Mouse (Mus musculus): Measurements from ENCODE around the gene Wdr91. TPM values are rescaled to one million over a fixed set of nuclear protein-coding genes. Genes with fewer than 3 reads are reported as not detected.

Wdr91 gene
- total RNA-seq, 2 experiments from 2014 or later, result 5.8 to 22.7 TPM

DNA sequence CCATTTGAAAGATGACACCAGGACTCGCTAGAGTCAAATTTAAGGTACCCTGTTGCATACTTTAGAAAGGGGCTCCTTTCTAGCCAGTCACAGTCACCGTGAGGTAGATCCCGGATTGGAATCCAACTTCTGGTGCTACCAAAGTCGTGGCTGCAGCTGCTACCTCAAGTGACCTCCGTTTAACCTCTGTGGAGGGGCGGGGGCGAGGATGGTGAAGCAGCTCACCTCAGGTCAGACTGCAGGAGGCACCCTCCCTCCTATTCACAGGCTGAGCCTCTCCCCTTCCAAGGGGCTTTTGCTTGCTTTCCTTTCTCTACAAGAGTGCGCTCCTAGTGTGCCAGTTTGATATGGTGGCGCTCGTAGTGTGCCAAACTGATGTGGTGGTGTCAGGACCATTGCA, 9.3 kb upstream of the Wdr91 start, which contains the start of gene Stra8:
TSS of gene Stra8 (plus strand) at position 208 of the 400 bp plus-strand sequence.
- ATAC-seq (replicated peaks; ENCODE audit: poor library complexity), result no peak

DNA sequence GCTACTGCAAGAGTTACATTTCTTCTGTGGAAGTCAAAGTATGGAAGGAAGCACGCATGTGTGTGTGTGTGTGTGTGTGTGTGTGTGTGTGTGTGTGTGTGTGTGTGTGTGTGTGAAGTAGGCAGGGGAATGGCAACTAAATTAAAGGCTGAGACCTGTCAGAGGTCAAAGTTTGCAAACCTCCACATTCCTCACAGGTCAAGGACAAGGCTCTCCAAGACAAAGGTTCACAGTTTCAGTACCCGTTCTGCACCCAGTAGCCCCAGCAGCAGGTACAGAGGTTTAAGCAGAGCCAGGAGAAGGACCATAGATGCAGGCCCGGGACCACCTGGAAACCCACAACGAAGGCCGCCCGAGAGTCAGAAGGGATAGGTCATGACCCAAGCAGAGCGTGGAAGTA, 8.5 kb upstream of the Wdr91 start:
- no peak for ATAC-seq (replicated peaks; ENCODE audit: poor library complexity)

DNA sequence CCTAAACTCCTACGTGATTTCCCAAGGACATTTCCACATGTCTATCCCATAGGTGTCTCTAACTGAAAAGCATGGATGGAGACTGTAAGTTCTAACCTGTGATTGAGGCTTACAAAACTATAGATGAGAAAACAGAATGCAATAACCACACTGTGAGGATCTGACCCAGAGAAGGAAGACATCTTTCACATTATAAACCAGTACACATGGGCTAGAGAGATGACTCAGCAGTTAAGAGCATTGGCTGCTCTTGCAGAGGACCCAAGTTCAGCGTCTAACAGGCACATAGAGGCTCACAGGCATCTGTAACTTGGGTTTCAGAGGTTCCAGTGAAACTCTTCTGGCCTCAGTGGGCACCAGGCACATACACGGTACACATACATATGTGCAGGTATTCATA, 3.8 kb upstream of the Wdr91 start:
- ATAC-seq (replicated peaks; ENCODE audit: poor library complexity), result no peak

DNA sequence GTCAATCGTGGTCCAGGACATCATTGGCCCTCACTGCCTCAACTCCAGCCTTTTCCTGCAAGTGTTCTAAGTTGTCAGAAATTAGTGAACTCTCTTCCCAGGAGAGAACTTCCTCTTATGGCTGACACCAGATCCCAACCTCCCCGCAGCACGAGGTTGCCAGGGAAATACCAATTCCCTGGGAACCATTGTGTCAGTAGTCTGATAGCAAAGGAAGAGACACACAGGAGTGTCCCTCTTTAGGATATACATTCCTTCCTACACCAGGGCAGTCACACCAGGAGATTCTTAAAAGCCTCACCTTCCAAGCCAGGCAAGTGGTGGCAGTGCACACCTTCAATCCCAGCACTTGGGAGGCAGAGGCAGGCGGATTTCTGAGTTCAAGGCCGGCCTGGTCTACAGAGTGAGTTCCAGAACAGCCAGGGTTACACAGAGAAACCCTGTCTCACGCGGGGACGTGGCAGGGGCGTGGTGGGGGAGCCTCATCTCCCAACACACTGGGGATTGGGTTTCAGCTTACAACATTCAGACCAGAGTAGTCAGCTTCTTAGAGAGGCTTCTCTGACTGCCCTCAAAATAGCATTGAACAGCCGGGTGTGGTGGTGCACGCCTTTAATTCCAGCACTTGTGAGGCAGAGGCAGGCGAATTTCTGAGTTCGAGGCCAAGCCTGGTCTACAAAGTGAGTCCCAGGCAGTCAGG, 2.8 kb upstream of the Wdr91 start:
- ATAC-seq (replicated peaks; ENCODE audit: poor library complexity), result no peak

DNA sequence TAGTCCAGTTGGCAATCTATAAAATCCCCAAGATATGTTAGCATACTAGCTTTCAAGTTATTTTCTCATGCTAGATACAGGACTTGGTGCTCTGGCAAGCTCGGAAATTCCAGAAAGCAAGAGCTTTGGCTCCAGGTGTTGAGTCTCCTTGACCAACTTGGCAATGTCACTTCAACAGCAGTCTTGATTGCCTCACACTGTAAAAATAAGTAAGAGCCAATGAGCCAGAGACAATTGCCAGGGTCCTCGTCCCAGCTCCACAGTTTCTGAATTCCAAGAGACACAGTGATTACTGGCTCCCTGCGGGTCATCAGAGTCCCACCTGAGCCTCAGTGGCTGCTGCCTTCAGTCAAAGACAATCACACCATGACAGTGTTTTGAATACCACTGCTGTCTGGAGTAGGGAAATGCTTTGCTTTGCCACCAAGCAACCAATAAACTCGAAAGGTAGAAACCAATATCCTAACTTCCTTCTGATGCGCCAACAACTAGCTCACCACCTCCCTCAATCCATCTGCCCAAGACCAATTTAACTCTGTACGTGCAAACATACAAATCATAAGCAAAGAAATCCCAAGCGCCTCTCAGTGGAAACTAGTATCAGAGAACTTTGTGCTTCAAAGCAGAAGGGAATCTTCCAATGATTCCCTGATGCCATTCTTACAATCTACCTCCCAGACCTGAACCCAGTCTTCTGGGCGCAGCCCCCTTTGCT, 888 bp downstream of the Wdr91 start:
- no peak for ATAC-seq (replicated peaks; ENCODE audit: poor library complexity)

DNA sequence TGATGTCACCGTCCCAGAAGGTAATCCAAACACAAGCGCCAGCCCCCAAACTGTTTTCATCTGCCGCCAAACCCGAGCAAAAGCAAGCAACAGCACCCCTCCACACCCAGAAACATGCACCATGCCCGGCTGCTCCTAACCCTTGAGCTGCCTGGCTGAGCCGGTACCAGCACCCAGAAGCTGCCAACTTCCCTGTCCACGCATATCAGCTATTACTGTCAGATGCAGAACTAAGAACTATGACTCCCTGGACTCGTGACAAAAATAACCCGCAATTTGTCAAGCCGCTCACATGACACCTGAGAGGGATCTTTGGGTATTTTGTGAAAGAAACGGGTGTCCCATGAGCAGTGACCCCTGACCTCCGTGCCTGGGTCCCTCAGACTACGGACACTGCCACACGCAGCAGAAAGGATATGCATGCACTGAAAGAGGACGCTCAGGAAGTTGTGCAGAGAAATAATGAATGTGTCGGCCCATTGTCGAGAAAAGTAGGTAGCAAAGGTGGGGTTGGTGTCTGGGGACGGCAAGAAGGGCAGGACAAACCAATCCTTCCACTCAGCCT, 2.9 kb downstream of the Wdr91 start:
- ATAC-seq (replicated peaks; ENCODE audit: poor library complexity), result no peak

DNA sequence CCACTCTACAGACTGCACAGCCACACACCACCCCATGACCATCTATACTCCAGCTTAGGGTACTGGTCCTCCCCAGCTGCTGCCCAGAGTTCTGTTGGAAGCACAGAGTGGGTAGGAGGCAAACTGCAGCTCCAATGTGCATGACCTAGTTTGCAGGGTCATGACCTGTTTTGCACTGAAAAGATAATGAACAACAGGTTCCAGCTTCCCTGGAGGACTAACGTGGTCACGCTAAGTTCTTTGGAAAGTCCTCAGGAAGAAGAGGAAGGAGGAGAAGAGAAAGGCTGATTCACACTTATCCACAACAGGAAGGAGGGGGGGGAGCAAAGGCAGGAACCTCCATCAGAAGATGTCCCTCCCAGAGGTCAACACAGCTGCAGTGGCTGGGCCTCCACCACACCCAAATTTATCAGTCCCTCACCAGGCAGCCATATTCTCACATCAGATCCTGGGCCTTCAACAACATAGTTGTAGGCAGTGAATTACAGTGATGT, 3.5 kb downstream of the Wdr91 start:
- ATAC-seq (replicated peaks; ENCODE audit: poor library complexity), result peak; percentile 38

DNA sequence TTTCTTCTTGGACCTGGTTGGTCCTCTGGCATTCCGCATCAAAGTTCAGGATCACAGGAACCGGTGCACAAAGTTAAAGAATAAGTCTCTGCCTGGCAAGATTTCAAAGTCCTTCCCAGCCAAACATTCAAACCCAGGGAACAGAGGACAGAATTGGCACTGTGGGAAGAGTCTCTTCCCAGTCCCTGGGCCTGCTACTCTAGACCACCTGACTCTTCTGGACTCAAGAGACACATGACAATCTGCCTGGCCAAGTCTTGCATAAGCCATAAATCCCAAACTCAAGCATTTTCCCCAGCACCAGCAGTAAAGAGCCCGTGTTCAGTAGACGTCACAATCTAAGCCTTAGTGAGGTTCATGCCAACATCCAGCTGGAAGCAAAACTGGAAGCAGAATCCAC, 4.0 kb downstream of the Wdr91 start:
- no peak for ATAC-seq (replicated peaks; ENCODE audit: poor library complexity)

DNA sequence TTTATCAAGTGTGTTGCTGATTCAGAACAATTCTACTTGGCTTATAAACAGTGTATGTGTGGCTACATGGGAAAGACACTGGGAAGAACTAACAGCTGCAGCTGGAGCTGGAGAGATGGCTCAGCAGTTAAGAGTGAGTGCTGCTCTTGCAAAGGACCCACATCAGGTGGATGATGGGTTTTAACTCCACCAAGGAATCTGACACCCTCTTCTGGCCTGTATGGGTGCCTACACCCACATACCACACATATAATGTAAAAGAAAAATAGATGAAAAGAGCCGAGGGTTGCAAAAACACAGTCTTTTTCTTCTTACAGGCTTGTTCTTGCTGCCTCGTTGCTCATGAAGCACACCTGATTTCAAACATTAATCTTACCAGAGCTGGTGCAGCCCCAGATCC, 4.6 kb downstream of the Wdr91 start:
- no peak for ATAC-seq (replicated peaks; ENCODE audit: poor library complexity)

DNA sequence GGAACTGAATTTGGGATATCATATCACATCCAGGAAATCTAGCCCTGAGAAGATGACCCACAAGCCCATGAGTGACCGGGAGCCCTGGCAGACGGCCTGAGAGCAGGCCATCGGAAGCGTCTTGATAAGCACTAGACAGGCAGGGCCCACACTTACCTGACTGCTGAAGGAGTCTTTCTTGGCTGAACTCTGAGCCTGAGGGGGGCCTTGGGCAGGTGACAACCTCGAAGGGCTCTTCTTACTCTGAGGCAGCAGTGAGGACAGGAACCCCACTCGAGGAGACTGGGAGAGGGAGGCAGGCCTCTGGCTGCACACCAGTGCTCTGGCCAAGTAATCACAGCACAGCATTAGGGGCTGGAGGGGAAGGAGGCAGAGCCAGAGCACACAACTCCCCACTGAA, 6.3 kb downstream of the Wdr91 start:
- no peak for ATAC-seq (replicated peaks; ENCODE audit: poor library complexity)

DNA sequence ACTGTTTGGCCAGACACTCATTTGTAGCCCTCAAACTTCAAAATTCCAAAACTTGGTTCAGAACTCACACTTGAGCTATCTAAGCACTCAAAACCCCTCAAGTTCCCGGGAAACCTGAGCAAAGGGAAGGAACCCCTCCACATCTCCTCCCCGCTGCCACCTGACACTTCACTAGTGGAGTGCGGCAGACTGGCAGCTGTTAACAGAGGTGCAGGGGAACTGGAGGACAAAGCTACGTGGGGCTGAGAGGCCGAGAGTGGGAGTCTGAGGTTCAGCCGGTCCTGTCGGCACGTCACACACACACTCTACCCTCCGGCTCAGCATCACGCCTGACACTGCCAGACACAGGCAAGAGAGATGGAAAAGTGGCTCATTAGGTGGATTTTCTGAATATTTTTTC, 6.8 kb downstream of the Wdr91 start:
- no peak for ATAC-seq (replicated peaks; ENCODE audit: poor library complexity)

DNA sequence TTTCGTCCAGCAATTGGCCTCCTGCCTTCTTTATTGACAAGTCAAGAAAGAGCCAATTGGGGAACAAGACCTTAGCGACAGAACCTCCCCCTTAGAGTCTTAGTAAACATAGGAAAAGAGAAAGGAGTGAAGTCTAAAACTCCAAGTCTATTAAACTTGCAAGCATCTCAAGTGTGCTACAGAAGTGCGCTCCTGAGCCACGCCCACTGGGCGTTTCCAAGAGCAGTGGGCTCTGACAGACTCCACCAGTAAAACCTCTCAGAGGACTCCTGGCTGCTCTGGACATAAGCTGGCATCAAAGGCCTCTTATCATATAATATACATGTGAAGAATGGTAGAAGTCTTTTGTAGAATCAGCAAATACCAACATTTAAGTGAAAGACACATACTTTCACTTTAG, 7.2 kb downstream of the Wdr91 start:
- no peak for ATAC-seq (replicated peaks; ENCODE audit: poor library complexity)

DNA sequence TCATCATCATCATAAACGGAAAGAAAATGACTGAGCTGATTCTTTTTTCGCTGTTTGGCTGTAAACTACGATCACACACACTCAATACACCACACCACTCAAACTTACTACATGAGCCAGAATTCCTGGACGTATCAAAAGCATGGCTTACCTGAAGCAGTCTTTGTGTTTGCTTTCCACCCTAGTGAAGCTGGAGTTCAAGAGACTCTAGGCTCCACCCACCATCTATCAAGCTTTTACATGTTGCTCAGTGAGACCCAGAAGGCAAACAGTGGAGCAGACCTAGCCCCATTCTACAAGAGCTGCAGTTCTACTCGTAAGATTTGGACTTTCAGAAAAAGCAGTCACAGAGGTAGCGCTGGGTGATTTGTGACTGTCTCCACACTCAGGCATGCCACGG, 8.1 kb downstream of the Wdr91 start:
- ATAC-seq (replicated peaks; ENCODE audit: poor library complexity), result no peak

DNA sequence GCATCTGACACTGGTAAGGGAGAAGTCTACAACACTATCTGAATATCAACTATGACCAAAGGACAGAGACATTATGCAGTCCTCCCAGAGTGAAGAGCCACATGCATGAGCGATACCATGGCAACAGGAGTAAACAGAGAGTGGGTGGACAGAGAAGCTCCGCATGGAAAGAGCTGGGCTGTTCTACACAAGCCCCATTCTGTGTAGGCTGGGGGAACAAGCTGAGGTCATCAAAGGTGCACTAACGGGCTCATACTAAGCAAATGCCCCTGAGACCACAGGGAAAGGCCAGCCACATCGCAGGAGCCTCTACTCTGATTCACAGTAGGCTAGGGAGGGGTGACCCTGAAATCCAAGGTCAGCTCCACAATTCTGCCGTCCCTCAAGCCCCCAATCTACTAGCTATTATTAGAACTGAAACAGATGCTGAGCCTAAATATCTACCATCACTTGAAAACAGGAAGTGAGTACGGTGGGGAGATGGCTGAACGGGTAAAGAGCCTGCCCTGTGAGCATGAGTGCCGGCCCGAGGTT, 8.7 kb downstream of the Wdr91 start:
- peak; percentile 24 for ATAC-seq (replicated peaks; ENCODE audit: poor library complexity)

DNA sequence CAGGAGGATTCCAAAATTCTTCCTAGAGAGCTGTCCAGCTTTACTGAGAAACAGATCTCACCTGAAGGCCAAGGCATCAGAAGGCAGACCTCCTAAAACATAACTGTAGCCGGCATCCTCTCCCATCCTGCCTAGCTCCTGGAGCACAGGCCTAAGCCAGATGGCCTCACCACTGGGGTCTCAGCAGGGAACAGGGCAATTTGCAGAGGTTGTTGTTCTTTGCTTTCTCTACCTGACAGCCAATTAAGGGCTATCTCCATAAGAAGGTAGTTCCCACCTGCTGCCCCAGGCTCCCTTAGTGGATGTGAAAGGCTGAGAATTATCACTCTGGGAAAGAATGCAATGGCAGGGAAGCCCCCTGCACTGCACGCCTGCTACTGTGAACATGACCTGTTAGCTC, 9.7 kb downstream of the Wdr91 start:
- no peak for ATAC-seq (replicated peaks; ENCODE audit: poor library complexity)

DNA sequence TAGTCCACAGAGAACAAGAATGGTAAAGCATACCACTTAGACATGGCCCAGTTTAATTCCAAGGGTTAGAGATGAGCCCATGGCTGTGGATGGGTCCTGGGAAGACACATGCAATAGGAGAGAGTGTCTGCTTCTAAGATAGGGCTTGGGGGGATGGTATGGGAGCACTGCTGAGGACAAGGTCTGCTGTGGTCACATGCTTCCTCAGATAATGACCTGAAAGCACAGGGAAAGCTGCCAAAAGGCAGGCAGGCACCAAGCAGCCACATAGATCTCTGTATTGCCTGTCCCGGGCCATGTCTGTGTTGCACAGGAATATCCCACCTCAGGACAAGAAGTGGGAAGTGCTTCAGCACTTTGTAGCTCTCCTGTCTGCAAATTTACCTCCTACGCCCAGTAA, 11.5 kb downstream of the Wdr91 start:
- peak; percentile 82 for ATAC-seq (replicated peaks; ENCODE audit: poor library complexity)

DNA sequence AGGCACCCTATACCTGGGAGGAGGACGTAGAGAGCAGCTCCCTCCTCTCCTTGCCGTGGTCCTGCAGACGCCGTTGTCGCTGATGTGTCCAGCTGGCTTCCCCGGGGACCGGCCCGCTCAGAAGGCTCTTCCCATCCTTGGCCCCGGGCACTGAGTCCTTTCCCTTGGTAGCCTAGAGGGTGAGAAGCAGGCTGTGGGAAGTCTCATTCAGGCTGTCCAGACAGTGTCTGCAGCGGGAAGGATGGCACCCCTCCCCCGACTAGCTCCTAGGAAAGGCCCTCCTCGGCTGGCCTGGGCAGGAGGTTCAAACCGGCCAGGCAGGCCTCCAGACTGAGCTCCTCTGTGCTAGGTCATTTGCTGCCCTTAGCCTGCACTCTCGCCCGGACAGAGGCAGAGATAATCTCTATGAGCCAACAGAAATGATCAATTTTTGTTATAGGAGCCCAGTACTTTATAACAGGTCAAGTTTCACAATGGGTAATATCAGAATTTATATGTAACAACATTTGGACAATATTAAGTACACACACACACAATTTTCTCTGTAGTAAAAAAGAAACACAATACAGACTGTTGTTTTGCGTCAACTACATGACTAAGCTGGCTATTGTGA, 14.4 kb downstream of the Wdr91 start:
- ATAC-seq (replicated peaks; ENCODE audit: poor library complexity), result no peak

DNA sequence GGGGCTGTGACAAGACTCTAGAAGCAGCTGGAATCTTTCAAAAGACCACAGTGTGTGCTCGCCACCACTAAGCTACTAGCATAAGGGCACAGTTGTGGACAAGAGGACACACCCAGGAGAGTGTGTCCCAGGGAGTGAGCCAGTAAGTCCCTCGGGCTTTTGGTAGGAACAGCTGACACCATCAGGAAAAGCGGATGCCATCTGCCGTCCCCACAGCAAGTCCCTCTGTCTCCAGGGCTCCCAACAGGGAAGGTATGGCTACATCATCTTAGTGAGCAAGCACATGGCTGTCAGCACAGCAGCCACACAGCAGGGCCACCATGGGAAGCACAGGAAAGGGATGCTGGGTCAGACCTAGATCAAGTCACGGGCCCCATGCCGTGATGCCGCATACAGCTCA, 15.1 kb downstream of the Wdr91 start:
- no peak for ATAC-seq (replicated peaks; ENCODE audit: poor library complexity)

DNA sequence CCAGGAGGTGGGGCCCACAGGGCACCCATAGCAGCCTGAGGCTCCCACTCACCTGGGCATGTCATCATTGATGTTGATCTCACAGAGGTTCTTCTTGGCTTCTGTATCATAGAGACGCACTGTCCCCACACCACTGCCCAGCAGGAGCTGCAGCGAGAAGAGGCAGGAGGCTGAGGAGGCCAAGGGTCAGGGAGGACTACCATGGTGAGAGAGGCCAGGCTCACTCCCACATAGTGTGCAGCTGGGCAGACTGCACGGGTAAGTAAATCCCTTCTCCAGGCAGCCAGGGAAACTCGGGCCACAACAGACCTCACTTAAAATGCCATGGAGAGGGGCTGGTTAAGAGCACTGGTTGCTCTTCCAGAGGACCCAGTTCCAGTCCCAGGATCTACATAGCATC, 21.5 kb downstream of the Wdr91 start:
- ATAC-seq (replicated peaks; ENCODE audit: poor library complexity), result no peak

DNA sequence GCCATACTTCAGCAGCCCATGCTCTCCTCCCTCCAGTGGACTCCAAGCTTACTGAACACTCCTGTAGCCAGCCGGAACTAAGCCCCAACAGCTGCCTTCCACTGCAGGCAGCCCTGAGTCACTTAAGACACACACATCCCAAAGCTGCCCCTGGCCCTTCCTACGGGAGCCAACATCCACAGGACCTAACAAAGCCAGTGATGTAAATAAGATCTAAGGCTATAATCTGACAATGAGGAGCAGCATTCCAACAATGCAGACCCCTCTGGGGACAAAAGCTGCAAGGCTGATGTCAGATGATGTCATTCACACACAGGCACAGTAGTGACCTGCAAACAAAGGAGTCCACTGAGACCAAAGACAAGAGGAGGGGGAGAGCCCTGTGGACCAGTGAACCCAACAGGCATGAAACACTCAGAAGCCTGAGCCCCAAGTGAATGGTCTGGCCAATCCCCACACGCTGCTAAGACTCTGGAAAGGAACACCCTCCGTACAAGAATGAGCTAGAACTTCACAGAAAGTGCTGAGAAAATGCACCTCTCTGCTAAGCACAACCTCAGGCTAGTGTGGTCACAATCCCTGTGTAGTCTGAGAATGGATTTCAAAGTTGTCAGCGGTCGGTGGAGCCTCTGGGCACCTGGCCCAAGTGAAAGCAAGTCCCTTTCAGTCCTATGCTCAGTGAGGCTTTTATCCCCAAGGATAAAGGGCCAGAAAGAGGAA, 23.4 kb downstream of the Wdr91 start:
- ATAC-seq (replicated peaks; ENCODE audit: poor library complexity), result no peak

DNA sequence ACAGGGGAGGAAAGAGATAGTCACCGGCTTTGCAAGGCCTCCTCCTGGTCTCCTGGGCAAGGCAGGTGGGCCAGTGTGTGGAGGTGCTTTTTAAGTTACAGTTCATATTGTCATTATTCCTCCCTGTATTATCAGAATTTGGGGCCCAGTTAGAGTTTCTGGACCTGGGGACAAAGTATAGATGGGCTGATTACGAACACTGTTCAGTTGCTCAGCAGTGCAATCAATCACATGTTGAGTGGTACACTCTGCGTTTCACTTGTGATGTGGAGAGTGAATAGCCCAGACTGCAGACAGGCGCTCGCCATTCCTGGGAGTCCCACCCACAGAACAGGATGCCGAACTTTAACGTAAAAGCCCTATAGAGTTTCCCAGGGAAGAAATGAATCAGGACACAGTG, 26.0 kb downstream of the Wdr91 start:
- no peak for ATAC-seq (replicated peaks; ENCODE audit: poor library complexity)

All from megakaryocyte progenitor cell, adult 5-6 weeks (primary cell).